Mouse (Mus musculus): Measurements from ENCODE around the gene Cdc42ep5. TPM values are rescaled to one million over a fixed set of nuclear protein-coding genes. Genes with fewer than 3 reads are reported as not detected.
A peak's percentile ranks its signal among the peaks of the same experiment; 100 is the strongest.

The Cdc42ep5 gene
- polyA plus RNA-seq, 1 experiment from 2014 or later, result 26.7 TPM

- Histone ChIP-seq H3K4me1 (ENCODE audit: control insufficient read depth in 2 of 2, insufficient read depth in 2 of 2, low read length in 2 of 2) (peaks cover 14 to 17% of the 10 kb centered on the region in 2 experiments), H3K9me3 (ENCODE audit: control insufficient read depth, low read length) (no peaks in the 10 kb centered on the region), H3K27ac (replicated peaks in 1 of 2; ENCODE audit: control insufficient read depth in 1 of 2, insufficient read depth in 1 of 2, low read depth in 2 of 2, low read length in 2 of 2) (peak within 1 kb of the TSS; percentile 88 to 95), H3K9ac (ENCODE audit: low read length) (peak within 1 kb of the TSS; percentile 85), H3K4me2 (ENCODE audit: low read length) (peak within 1 kb of the TSS; percentile 96), H3K27me3 (ENCODE audit: control insufficient read depth, insufficient read depth, low read length) (0 out of 2 replicates have a peak, but pooled peaks cover 8% of the 10 kb centered on the region), H3K36me3 (ENCODE audit: control insufficient read depth, insufficient read depth, low read length) (peaks cover 32% of the 10 kb centered on the region), H3K4me3 (ENCODE audit: control insufficient read depth in 1 of 2, insufficient read depth in 1 of 2, low read depth in 1 of 2, low read length in 2 of 2) (peak within 1 kb of the TSS; percentile 75 to 76)
- peak; percentile 5; the same call in 1 of the 2 replicates for ATAC-seq (ENCODE audit: insufficient number of reproducible peaks, insufficient read depth, low FRiP score, low read depth)
- 4% methylated on average over 14 of the region's 14 CpGs for WGBS
These were observed 14.6 kb downstream of the Cdc42ep5 start, which contains the start of gene Leng9 for GRCm38 (mm10) chr7:4150059-4150541. TSS of gene Leng9 (minus strand) at chr7:4150374.

GRCm38 (mm10) chr7:4149209-4150054 is 15.2 kb downstream of the Cdc42ep5 start:
- peak; percentile 60 for ATAC-seq (ENCODE audit: insufficient number of reproducible peaks, insufficient read depth, low FRiP score, low read depth)
- H3K27me3 ChIP-seq (ENCODE audit: control insufficient read depth, insufficient read depth, low read length), result 0 out of 2 replicates have a peak, but pooled peaks cover 8% of the 10 kb centered on the region
- H3K36me3 ChIP-seq (ENCODE audit: control insufficient read depth, insufficient read depth, low read length), result peaks cover 39% of the 10 kb centered on the region
- no peaks in the 10 kb centered on the region for H3K9me3 ChIP-seq (ENCODE audit: control insufficient read depth, low read length)
- peaks cover 14 to 17% of the 10 kb centered on the region in 2 experiments for H3K4me1 ChIP-seq (ENCODE audit: control insufficient read depth in 2 of 2, insufficient read depth in 2 of 2, low read length in 2 of 2)
- whole genome bisulfite sequencing, result under 1% methylated on average over 64 of the region's 64 CpGs
- peak overlapping the region; percentile 75 to 76 for H3K4me3 ChIP-seq (ENCODE audit: control insufficient read depth in 1 of 2, insufficient read depth in 1 of 2, low read depth in 1 of 2, low read length in 2 of 2)
- H3K9ac ChIP-seq (ENCODE audit: low read length), result peak overlapping the region; percentile 85
- H3K27ac ChIP-seq (replicated peaks in 1 of 2; ENCODE audit: control insufficient read depth in 1 of 2, insufficient read depth in 1 of 2, low read depth in 2 of 2, low read length in 2 of 2), result peak overlapping the region; percentile 88 to 95
- peak overlapping the region; percentile 96 for H3K4me2 ChIP-seq (ENCODE audit: low read length)

GRCm38 (mm10) chr7:4148341-4149208 is 16.1 kb downstream of the Cdc42ep5 start:
- Histone ChIP-seq H3K4me2 (ENCODE audit: low read length) (peak overlapping the region; percentile 96), H3K27me3 (ENCODE audit: control insufficient read depth, insufficient read depth, low read length) (0 out of 2 replicates have a peak, but pooled peaks cover 8% of the 10 kb centered on the region), H3K9me3 (ENCODE audit: control insufficient read depth, low read length) (no peaks in the 10 kb centered on the region), H3K9ac (ENCODE audit: low read length) (peak overlapping the region; percentile 85), H3K36me3 (ENCODE audit: control insufficient read depth, insufficient read depth, low read length) (peaks cover 47% of the 10 kb centered on the region), H3K4me3 (ENCODE audit: control insufficient read depth in 1 of 2, insufficient read depth in 1 of 2, low read depth in 1 of 2, low read length in 2 of 2) (peak overlapping the region; percentile 75 to 76), H3K27ac (replicated peaks in 1 of 2; ENCODE audit: control insufficient read depth in 1 of 2, insufficient read depth in 1 of 2, low read depth in 2 of 2, low read length in 2 of 2) (peak overlapping the region; percentile 88 to 95), H3K4me1 (ENCODE audit: control insufficient read depth in 2 of 2, insufficient read depth in 2 of 2, low read length in 2 of 2) (peaks cover 14 to 17% of the 10 kb centered on the region in 2 experiments)
- WGBS, result 26% methylated on average over 18 of the region's 18 CpGs
- peak; percentile 4; the same call in 1 of the 2 replicates for ATAC-seq (ENCODE audit: insufficient number of reproducible peaks, insufficient read depth, low FRiP score, low read depth)

GRCm38 (mm10) chr7:4147836-4148235 is 16.8 kb downstream of the Cdc42ep5 start:
- Histone ChIP-seq H3K27me3 (ENCODE audit: control insufficient read depth, insufficient read depth, low read length) (0 out of 2 replicates have a peak, but pooled peaks cover 8% of the 10 kb centered on the region), H3K9ac (ENCODE audit: low read length) (no peak overlapping the region), H3K4me1 (ENCODE audit: control insufficient read depth in 2 of 2, insufficient read depth in 2 of 2, low read length in 2 of 2) (peaks cover 14 to 17% of the 10 kb centered on the region in 2 experiments), H3K36me3 (ENCODE audit: control insufficient read depth, insufficient read depth, low read length) (peaks cover 55% of the 10 kb centered on the region), H3K4me3 (ENCODE audit: control insufficient read depth in 1 of 2, insufficient read depth in 1 of 2, low read depth in 1 of 2, low read length in 2 of 2) (no peak overlapping the region), H3K27ac (replicated peaks in 1 of 2; ENCODE audit: control insufficient read depth in 1 of 2, insufficient read depth in 1 of 2, low read depth in 2 of 2, low read length in 2 of 2) (no peak overlapping the region), H3K4me2 (ENCODE audit: low read length) (no peak overlapping the region), H3K9me3 (ENCODE audit: control insufficient read depth, low read length) (no peaks in the 10 kb centered on the region)
- WGBS, result 87% methylated on average over 4 of the region's 4 CpGs
- ATAC-seq (ENCODE audit: insufficient number of reproducible peaks, insufficient read depth, low FRiP score, low read depth), result no peak

- H3K4me3 ChIP-seq (ENCODE audit: control insufficient read depth in 1 of 2, insufficient read depth in 1 of 2, low read depth in 1 of 2, low read length in 2 of 2), result no peak overlapping the region
- no peak overlapping the region for H3K9ac ChIP-seq (ENCODE audit: low read length)
- peaks cover 59% of the 10 kb centered on the region for H3K36me3 ChIP-seq (ENCODE audit: control insufficient read depth, insufficient read depth, low read length)
- no peak overlapping the region for H3K4me2 ChIP-seq (ENCODE audit: low read length)
- H3K27ac ChIP-seq (replicated peaks in 1 of 2; ENCODE audit: control insufficient read depth in 1 of 2, insufficient read depth in 1 of 2, low read depth in 2 of 2, low read length in 2 of 2), result no peak overlapping the region
- H3K27me3 ChIP-seq (ENCODE audit: control insufficient read depth, insufficient read depth, low read length), result 0 out of 2 replicates have a peak, but pooled peaks cover 8% of the 10 kb centered on the region
- WGBS, result 88% methylated on average over 20 of the region's 20 CpGs
- no peaks in the 10 kb centered on the region for H3K9me3 ChIP-seq (ENCODE audit: control insufficient read depth, low read length)
- no peak for ATAC-seq (ENCODE audit: insufficient number of reproducible peaks, insufficient read depth, low FRiP score, low read depth)
- peaks cover 14 to 17% of the 10 kb centered on the region in 2 experiments for H3K4me1 ChIP-seq (ENCODE audit: control insufficient read depth in 2 of 2, insufficient read depth in 2 of 2, low read length in 2 of 2)
These were observed 17.3 kb downstream of the Cdc42ep5 start for GRCm38 (mm10) chr7:4147371-4147770.

- ATAC-seq (ENCODE audit: insufficient number of reproducible peaks, insufficient read depth, low FRiP score, low read depth), result no peak
- Histone ChIP-seq H3K27me3 (ENCODE audit: control insufficient read depth, insufficient read depth, low read length) (0 out of 2 replicates have a peak, but pooled peaks cover 4% of the 10 kb centered on the region), H3K9me3 (ENCODE audit: control insufficient read depth, low read length) (no peaks in the 10 kb centered on the region), H3K4me2 (ENCODE audit: low read length) (no peak overlapping the region), H3K9ac (ENCODE audit: low read length) (no peak overlapping the region), H3K4me1 (ENCODE audit: control insufficient read depth in 2 of 2, insufficient read depth in 2 of 2, low read length in 2 of 2) (peaks cover 14 to 17% of the 10 kb centered on the region in 2 experiments), H3K4me3 (ENCODE audit: control insufficient read depth in 1 of 2, insufficient read depth in 1 of 2, low read depth in 1 of 2, low read length in 2 of 2) (no peak overlapping the region), H3K27ac (replicated peaks in 1 of 2; ENCODE audit: control insufficient read depth in 1 of 2, insufficient read depth in 1 of 2, low read depth in 2 of 2, low read length in 2 of 2) (no peak overlapping the region), H3K36me3 (ENCODE audit: control insufficient read depth, insufficient read depth, low read length) (peaks cover 68% of the 10 kb centered on the region)
- WGBS, result 94% methylated on average over 23 of the region's 23 CpGs
These were observed 18.1 kb downstream of the Cdc42ep5 start for GRCm38 (mm10) chr7:4146241-4147180.
